Mouse (Mus musculus): ENCODE measurements around the gene Fbxo5. TPM values are rescaled to one million over a fixed set of nuclear protein-coding genes. Genes with fewer than 3 reads are reported as not detected.

Fbxo5 gene
- polyA plus RNA-seq (2012; fragmentation: generic; extraction: Trizol) = 6.3 TPM

DNA sequence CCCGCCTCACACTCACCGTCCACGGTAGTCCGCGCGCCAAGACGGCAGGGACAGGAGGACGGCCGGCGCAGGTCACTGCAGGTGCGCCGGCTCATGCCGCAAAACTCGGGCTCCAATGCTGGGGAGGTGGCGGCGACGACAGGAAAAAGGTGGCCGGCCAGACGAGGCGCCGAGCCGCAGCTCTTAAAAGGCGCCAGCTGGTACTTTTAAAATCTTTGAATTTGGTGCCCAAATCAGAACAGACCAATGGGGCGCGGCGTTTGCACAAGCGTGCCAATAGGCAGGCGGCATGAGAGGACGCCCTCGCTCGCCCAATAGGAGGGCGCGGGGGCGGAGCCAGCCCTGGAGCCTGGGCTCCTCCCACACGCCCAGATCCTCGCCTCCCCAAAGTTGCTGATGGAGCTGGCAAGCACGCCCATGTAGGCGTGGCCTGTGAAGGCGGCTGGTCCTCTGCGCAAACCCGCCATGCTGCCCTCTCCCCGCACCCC is at the start of gene Fbxo5:
Gene Fbxo5 (minus strand): TSS at position 358 of the 488 bp plus-strand sequence.
- peaks cover 14% of the 10 kb centered on the region for H3K36me3 ChIP-seq (ENCODE audit: control insufficient read depth, insufficient read depth)
- TF ChIP-seq USF1 (IDR thresholded peaks at IDR 0.05; ENCODE audit: low read depth) = no peak
- TF ChIP-seq REST (IDR thresholded peaks at IDR 0.05; ENCODE audit: insufficient read depth, insufficient read length) = no peak
- no peak for TF ChIP-seq TCF3 (IDR thresholded peaks at IDR 0.05; ENCODE audit: insufficient read length, low read depth)
- TF ChIP-seq CEBPB (IDR thresholded peaks at IDR 0.05; ENCODE audit: insufficient read depth, poor library complexity, severe bottlenecking) = no peak
- TF ChIP-seq POLR2AphosphoS2 (IDR thresholded peaks at IDR 0.05; ENCODE audit: insufficient read length, low read depth) = peak; percentile 50
- TF ChIP-seq E2F4 (IDR thresholded peaks at IDR 0.05; ENCODE audit: insufficient read depth) = peak; percentile 92
- no peak for TF ChIP-seq MYOD1 (IDR thresholded peaks at IDR 0.05; ENCODE audit: control insufficient read depth in 1 of 3, insufficient read length in 2 of 3, low read depth in 2 of 3)
- peak; percentile 64 for TF ChIP-seq POLR2A (IDR thresholded peaks at IDR 0.05; ENCODE audit: insufficient read length, low read depth)
- TF ChIP-seq SRF (IDR thresholded peaks at IDR 0.05; ENCODE audit: control insufficient read depth, insufficient read length, low read depth) = no peak
- no peak for TF ChIP-seq MYOG (IDR thresholded peaks at IDR 0.05; ENCODE audit: control insufficient read depth in 1 of 3, insufficient read depth in 1 of 3, insufficient read length in 2 of 3, low read depth in 2 of 3)
- no peak for TF ChIP-seq TCF12 (IDR thresholded peaks at IDR 0.05; ENCODE audit: insufficient read depth, poor library complexity, severe bottlenecking)
- TF ChIP-seq MAX (IDR thresholded peaks at IDR 0.05; ENCODE audit: low read depth) = no peak
- peak within 1 kb of the TSS; percentile 10 for H3ac ChIP-seq (ENCODE audit: control insufficient read depth, insufficient read length)
- peak within 1 kb of the TSS; percentile 69 for H3K4me3 ChIP-seq
- H3K79me2 ChIP-seq (ENCODE audit: control insufficient read depth, insufficient read depth) = peaks cover 46% of the 10 kb centered on the region
- H3K4me2 ChIP-seq (ENCODE audit: low read depth) = peak within 1 kb of the TSS; percentile 97
- no peaks in the 10 kb centered on the region for H3K27me3 ChIP-seq (ENCODE audit: control insufficient read depth, insufficient read depth, insufficient read length)

DNA sequence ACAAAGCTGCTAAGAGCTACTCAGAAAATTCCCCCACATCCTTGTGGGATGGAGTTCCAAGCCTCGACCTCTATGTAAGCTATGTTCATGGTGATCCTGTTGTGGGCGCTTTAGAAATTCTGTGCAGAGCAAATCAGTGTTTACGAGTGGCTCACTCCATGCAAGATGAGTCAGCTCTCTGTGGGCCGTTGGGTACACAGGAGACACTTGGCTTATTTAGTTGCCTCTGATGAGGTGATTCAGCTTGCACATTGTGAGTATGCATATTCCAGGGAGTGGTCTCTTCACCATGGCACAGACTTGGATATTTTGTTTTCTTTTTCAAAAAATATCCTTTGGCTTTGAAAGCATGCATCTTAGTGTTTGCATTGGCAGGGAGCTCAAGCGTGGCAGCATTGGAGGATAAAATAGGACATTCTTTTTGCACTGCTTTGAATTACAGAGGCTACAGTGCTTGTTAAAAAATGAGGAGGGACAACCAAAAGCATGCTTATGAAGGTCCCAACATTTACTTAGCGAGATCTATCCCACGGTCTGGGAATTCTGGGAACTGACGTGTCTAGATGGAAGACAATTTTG is 48.0 kb upstream of the Fbxo5 start:
- H3K27me3 ChIP-seq (ENCODE audit: control insufficient read depth, insufficient read depth, insufficient read length) = no peaks in the 10 kb centered on the region
- TF ChIP-seq MYOG (IDR thresholded peaks at IDR 0.05; ENCODE audit: control insufficient read depth in 1 of 3, insufficient read depth in 1 of 3, insufficient read length in 2 of 3, low read depth in 2 of 3) (no peak), MYOD1 (IDR thresholded peaks at IDR 0.05; ENCODE audit: control insufficient read depth in 1 of 3, insufficient read length in 2 of 3, low read depth in 2 of 3) (no peak), TCF12 (IDR thresholded peaks at IDR 0.05; ENCODE audit: insufficient read depth, poor library complexity, severe bottlenecking) (no peak), POLR2AphosphoS2 (IDR thresholded peaks at IDR 0.05; ENCODE audit: insufficient read length, low read depth) (no peak), MAX (IDR thresholded peaks at IDR 0.05; ENCODE audit: low read depth) (no peak), SRF (IDR thresholded peaks at IDR 0.05; ENCODE audit: control insufficient read depth, insufficient read length, low read depth) (no peak), CEBPB (IDR thresholded peaks at IDR 0.05; ENCODE audit: insufficient read depth, poor library complexity, severe bottlenecking) (no peak), REST (IDR thresholded peaks at IDR 0.05; ENCODE audit: insufficient read depth, insufficient read length) (no peak), E2F4 (IDR thresholded peaks at IDR 0.05; ENCODE audit: insufficient read depth) (no peak), USF1 (IDR thresholded peaks at IDR 0.05; ENCODE audit: low read depth) (no peak), TCF3 (IDR thresholded peaks at IDR 0.05; ENCODE audit: insufficient read length, low read depth) (no peak), POLR2A (IDR thresholded peaks at IDR 0.05; ENCODE audit: insufficient read length, low read depth) (no peak)

DNA sequence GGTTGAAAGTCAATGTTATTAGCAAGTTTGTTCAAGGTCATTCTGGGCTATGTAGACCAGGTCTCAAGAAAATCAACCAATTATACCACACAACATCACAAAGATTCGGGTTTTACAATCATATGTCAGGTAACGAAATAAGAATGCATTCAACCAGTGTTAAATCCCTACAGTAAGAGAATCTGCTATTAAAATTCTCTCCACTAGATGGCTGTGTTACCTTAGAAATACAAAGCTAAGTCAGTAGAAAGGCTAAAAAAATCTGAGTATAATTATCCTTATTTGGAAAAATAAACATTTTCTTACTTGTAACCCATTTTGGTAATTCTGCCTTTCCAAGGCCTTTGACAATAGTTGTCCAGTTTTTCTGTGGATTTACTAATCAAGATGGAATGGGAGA is 41.5 kb upstream of the Fbxo5 start:
- no peaks in the 10 kb centered on the region for H3K27me3 ChIP-seq (ENCODE audit: control insufficient read depth, insufficient read depth, insufficient read length)
- no peak overlapping the region for H3K4me2 ChIP-seq (ENCODE audit: low read depth)
- H3K4me3 ChIP-seq = no peak overlapping the region
- H3ac ChIP-seq (ENCODE audit: control insufficient read depth, insufficient read length) = no peak overlapping the region
- no peak for TF ChIP-seq POLR2A (IDR thresholded peaks at IDR 0.05; ENCODE audit: insufficient read length, low read depth)
- TF ChIP-seq MYOG (IDR thresholded peaks at IDR 0.05; ENCODE audit: control insufficient read depth in 1 of 3, insufficient read depth in 1 of 3, insufficient read length in 2 of 3, low read depth in 2 of 3) = no peak
- TF ChIP-seq USF1 (IDR thresholded peaks at IDR 0.05; ENCODE audit: low read depth) = no peak
- TF ChIP-seq MAX (IDR thresholded peaks at IDR 0.05; ENCODE audit: low read depth) = no peak
- no peak for TF ChIP-seq REST (IDR thresholded peaks at IDR 0.05; ENCODE audit: insufficient read depth, insufficient read length)
- no peak for TF ChIP-seq MYOD1 (IDR thresholded peaks at IDR 0.05; ENCODE audit: control insufficient read depth in 1 of 3, insufficient read length in 2 of 3, low read depth in 2 of 3)
- TF ChIP-seq TCF12 (IDR thresholded peaks at IDR 0.05; ENCODE audit: insufficient read depth, poor library complexity, severe bottlenecking) = no peak
- no peak for TF ChIP-seq TCF3 (IDR thresholded peaks at IDR 0.05; ENCODE audit: insufficient read length, low read depth)
- no peak for TF ChIP-seq CEBPB (IDR thresholded peaks at IDR 0.05; ENCODE audit: insufficient read depth, poor library complexity, severe bottlenecking)
- TF ChIP-seq E2F4 (IDR thresholded peaks at IDR 0.05; ENCODE audit: insufficient read depth) = no peak
- TF ChIP-seq POLR2AphosphoS2 (IDR thresholded peaks at IDR 0.05; ENCODE audit: insufficient read length, low read depth) = no peak
- no peak for TF ChIP-seq SRF (IDR thresholded peaks at IDR 0.05; ENCODE audit: control insufficient read depth, insufficient read length, low read depth)
- no peaks in the 10 kb centered on the region for H3K36me3 ChIP-seq (ENCODE audit: control insufficient read depth, insufficient read depth)
- no peaks in the 10 kb centered on the region for H3K79me2 ChIP-seq (ENCODE audit: control insufficient read depth, insufficient read depth)

More for the DNA sequence above, 48.0 kb upstream of the Fbxo5 start:
- no peak overlapping the region for H3K4me2 ChIP-seq (ENCODE audit: low read depth)
- H3K36me3 ChIP-seq (ENCODE audit: control insufficient read depth, insufficient read depth) = no peaks in the 10 kb centered on the region
- H3K79me2 ChIP-seq (ENCODE audit: control insufficient read depth, insufficient read depth) = no peaks in the 10 kb centered on the region
- no peak overlapping the region for H3ac ChIP-seq (ENCODE audit: control insufficient read depth, insufficient read length)
- no peak overlapping the region for H3K4me3 ChIP-seq

DNA sequence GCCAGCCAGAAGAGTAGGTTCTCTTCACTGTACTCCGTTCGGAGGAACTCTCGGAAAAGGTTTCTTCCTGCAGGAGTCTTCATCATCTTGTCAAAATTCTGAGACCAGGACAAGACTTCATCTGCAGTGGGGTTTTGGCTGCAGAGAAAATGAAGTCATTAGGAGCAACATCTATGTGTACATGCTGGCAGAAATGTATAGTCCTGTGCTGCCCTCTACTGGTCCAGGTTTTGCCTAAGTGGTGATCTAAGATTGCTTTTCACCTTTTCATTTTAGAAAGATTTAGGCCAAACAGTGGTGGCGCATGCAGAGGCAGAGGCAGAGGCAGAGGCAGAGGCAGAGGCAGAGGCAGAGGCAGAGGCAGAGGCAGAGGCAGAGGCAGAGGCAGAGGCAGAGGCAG is 36.0 kb upstream of the Fbxo5 start:
- no peak overlapping the region for H3K4me3 ChIP-seq
- no peaks in the 10 kb centered on the region for H3K27me3 ChIP-seq (ENCODE audit: control insufficient read depth, insufficient read depth, insufficient read length)
- H3K4me2 ChIP-seq (ENCODE audit: low read depth) = no peak overlapping the region
- no peak for TF ChIP-seq CEBPB (IDR thresholded peaks at IDR 0.05; ENCODE audit: insufficient read depth, poor library complexity, severe bottlenecking)
- no peaks in the 10 kb centered on the region for H3K36me3 ChIP-seq (ENCODE audit: control insufficient read depth, insufficient read depth)
- no peak overlapping the region for H3ac ChIP-seq (ENCODE audit: control insufficient read depth, insufficient read length)
- H3K79me2 ChIP-seq (ENCODE audit: control insufficient read depth, insufficient read depth) = no peaks in the 10 kb centered on the region
